Mouse (Mus musculus) liver, embryonic 13.5 days (tissue): ENCODE results near the gene Mrpl23. TPM values are rescaled to one million over a fixed set of nuclear protein-coding genes. Genes with fewer than 3 reads are reported as not detected.

Experiments
- ATAC-seq: fragments of 200-750 bp; cut with Nextera tagmentation; 2 replicates; pipeline ENCODE4 v1.8.0; 2017; ENCODE audit warnings: low read depth, mild to moderate bottlenecking, moderate number of reproducible peaks, moderate library complexity
- DNase-seq: peaks from one replicate; pipeline ENCODE4 v3.0.0; 2022
- H3K27ac ChIP-seq: fragments of 300-500 bp; sonication (generic); 2 replicates; pipeline ENCODE4 v1.5.1; 2015; ENCODE audit warnings: moderate library complexity, mild to moderate bottlenecking, inconsistent platforms
- H3K27me3 ChIP-seq: fragments of 300-500 bp; sonication (generic); 2 replicates; pipeline ENCODE4 v1.6.1; 2015; ENCODE audit warnings: mild to moderate bottlenecking, inconsistent platforms
- H3K36me3 ChIP-seq: fragments of 300-500 bp; sonication (generic); 2 replicates; pipeline ENCODE4 v1.6.1; 2015; ENCODE audit warnings: mild to moderate bottlenecking, inconsistent platforms
- H3K4me1 ChIP-seq: fragments of 300-500 bp; sonication (generic); replicated peaks from 2 replicates; pipeline ENCODE4 v1.6.1; 2015; ENCODE audit warnings: inconsistent platforms
- H3K4me2 ChIP-seq: fragments of 300-500 bp; sonication (generic); 2 replicates; pipeline ENCODE4 v1.6.1; 2015; ENCODE audit warnings: inconsistent platforms, mild to moderate bottlenecking, moderate library complexity
- H3K4me3 ChIP-seq: fragments of 300-500 bp; sonication (generic); replicated peaks from 2 replicates; pipeline ENCODE4 v1.5.1; 2015; ENCODE audit warnings: mild to moderate bottlenecking, inconsistent platforms
- H3K9ac ChIP-seq: fragments of 300-500 bp; sonication (generic); 2 replicates; pipeline ENCODE4 v1.6.1; 2015; ENCODE audit warnings: mild to moderate bottlenecking, inconsistent platforms
- H3K9me3 ChIP-seq: fragments of 300-500 bp; sonication (generic); replicated peaks from 2 replicates; pipeline ENCODE4 v1.6.1; 2016; ENCODE audit warnings: inconsistent platforms
- WGBS: fragments of 180-500 bp; shearing (Covaris S2); methylation state at CpG from one replicate; pipeline ENCODE4 v1.1.7; 2015; ENCODE audit not compliant: insufficient replicate concordance; 5-methylcytosine and 5-hydroxymethylcytosine counted together
- polyA plus RNA-seq: library from polyadenylated mRNA; unstranded; fragments of >200 nt; fragmentation: Nextera tagmentation; extraction: Ambion mirVana; gene quantifications from 2 replicates; pipeline ENCODE4 v1.2.1, GENCODE M21; 2015

Mrpl23 gene
- polyA plus RNA-seq, 1 experiment from 2014 or later: 12.2 TPM

GRCm38 (mm10) chr7:142499010-142499721 lies 33.3 kb upstream of the Mrpl23 start:
- H3K9ac ChIP-seq: no peak overlapping the region
- WGBS: 34% methylated on average over 5 of the region's 5 CpGs

GRCm38 (mm10) chr7:142500032-142500431 lies 32.5 kb upstream of the Mrpl23 start:
- Histone ChIP-seq H3K36me3 (no peaks in the 10 kb centered on the region), H3K4me3 (no peak overlapping the region), H3K4me2 (no peak overlapping the region), H3K9ac (no peak overlapping the region), H3K9me3 (no peaks in the 10 kb centered on the region), H3K27me3 (peaks cover 8% of the 10 kb centered on the region; the same call in 1 of the 2 replicates), H3K4me1 (no peaks in the 10 kb centered on the region), H3K27ac (no peak overlapping the region)
- no peak for DNase-seq
- ATAC-seq: no peak
- WGBS: 57% methylated on average over 1 of the region's 1 CpGs

More at GRCm38 (mm10) chr7:142499010-142499721, 33.3 kb upstream of the Mrpl23 start:
- Histone ChIP-seq H3K4me2 (no peak overlapping the region), H3K4me1 (no peaks in the 10 kb centered on the region), H3K27ac (no peak overlapping the region), H3K9me3 (no peaks in the 10 kb centered on the region), H3K27me3 (peaks cover 6% of the 10 kb centered on the region; the same call in 1 of the 2 replicates), H3K4me3 (no peak overlapping the region), H3K36me3 (no peaks in the 10 kb centered on the region)
- no peak for DNase-seq
- no peak for ATAC-seq

GRCm38 (mm10) chr7:142503206-142503605 lies 29.3 kb upstream of the Mrpl23 start:
- Histone ChIP-seq H3K36me3 (no peaks in the 10 kb centered on the region), H3K4me2 (no peak overlapping the region), H3K27me3 (peaks cover 8% of the 10 kb centered on the region; the same call in 1 of the 2 replicates), H3K4me3 (no peak overlapping the region), H3K4me1 (0 out of 2 replicates have a peak, but pooled peaks cover 3% of the 10 kb centered on the region), H3K9ac (no peak overlapping the region), H3K27ac (no peak overlapping the region), H3K9me3 (no peaks in the 10 kb centered on the region)
- WGBS: 61% methylated on average over 4 of the region's 4 CpGs
- DNase-seq (no peak), ATAC-seq (no peak)

- Histone ChIP-seq H3K9ac (no peak overlapping the region), H3K4me1 (peaks cover 3% of the 10 kb centered on the region; the same call in 1 of the 2 replicates), H3K27ac (no peak overlapping the region), H3K27me3 (peaks cover 8% of the 10 kb centered on the region; the same call in 1 of the 2 replicates), H3K4me2 (no peak overlapping the region), H3K4me3 (no peak overlapping the region), H3K36me3 (no peaks in the 10 kb centered on the region), H3K9me3 (no peaks in the 10 kb centered on the region)
- ATAC-seq (no peak; the same call in 1 of the 2 replicates), DNase-seq (no peak)
- 39% methylated on average over 2 of the region's 2 CpGs for WGBS
These were observed 26.5 kb upstream of the Mrpl23 start for GRCm38 (mm10) chr7:142505942-142506341.

GRCm38 (mm10) chr7:142506501-142506900 lies 26.0 kb upstream of the Mrpl23 start:
- H3K36me3 ChIP-seq: no peaks in the 10 kb centered on the region
- H3K9me3 ChIP-seq: no peaks in the 10 kb centered on the region
- no peak overlapping the region for H3K27ac ChIP-seq
- peaks cover 3% of the 10 kb centered on the region; the same call in 1 of the 2 replicates for H3K4me1 ChIP-seq
- no peak overlapping the region for H3K4me3 ChIP-seq
- DNase-seq (no peak), ATAC-seq (no peak)
- H3K4me2 ChIP-seq: no peak overlapping the region
- H3K27me3 ChIP-seq: peaks cover 11% of the 10 kb centered on the region; the same call in 1 of the 2 replicates
- WGBS: 45% methylated on average over 4 of the region's 4 CpGs
- H3K9ac ChIP-seq: no peak overlapping the region

- no peak overlapping the region for H3K4me3 ChIP-seq
- no peaks in the 10 kb centered on the region for H3K9me3 ChIP-seq
- H3K36me3 ChIP-seq: no peaks in the 10 kb centered on the region
- DNase-seq: no peak
- H3K27me3 ChIP-seq: peaks cover 11% of the 10 kb centered on the region; the same call in 1 of the 2 replicates
- peaks cover 3% of the 10 kb centered on the region; the same call in 1 of the 2 replicates for H3K4me1 ChIP-seq
- no peak overlapping the region for H3K27ac ChIP-seq
- no peak overlapping the region for H3K4me2 ChIP-seq
- WGBS: 86% methylated on average over 9 of the region's 9 CpGs
- ATAC-seq: no peak
- H3K9ac ChIP-seq: no peak overlapping the region
These were observed 25.0 kb upstream of the Mrpl23 start for GRCm38 (mm10) chr7:142507453-142507852.

- Histone ChIP-seq H3K4me1 (peaks cover 3% of the 10 kb centered on the region; the same call in 1 of the 2 replicates), H3K9ac (no peak overlapping the region), H3K4me2 (no peak overlapping the region), H3K27ac (no peak overlapping the region), H3K4me3 (no peak overlapping the region), H3K9me3 (no peaks in the 10 kb centered on the region), H3K36me3 (no peaks in the 10 kb centered on the region), H3K27me3 (0 out of 2 replicates have a peak, but pooled peaks cover 7% of the 10 kb centered on the region)
- ATAC-seq: no peak
- 71% methylated on average over 14 of the region's 14 CpGs for WGBS
- DNase-seq: no peak
These were observed 23.0 kb upstream of the Mrpl23 start for GRCm38 (mm10) chr7:142509518-142509917.

- Histone ChIP-seq H3K4me3 (no peak overlapping the region), H3K4me2 (no peak overlapping the region), H3K9ac (no peak overlapping the region), H3K4me1 (peaks cover 3% of the 10 kb centered on the region; the same call in 1 of the 2 replicates), H3K9me3 (no peaks in the 10 kb centered on the region), H3K36me3 (no peaks in the 10 kb centered on the region), H3K27me3 (0 out of 2 replicates have a peak, but pooled peaks cover 7% of the 10 kb centered on the region), H3K27ac (no peak overlapping the region)
- 33% methylated on average over 12 of the region's 12 CpGs for WGBS
- DNase-seq (no peak), ATAC-seq (no peak)
These were observed 22.3 kb upstream of the Mrpl23 start for GRCm38 (mm10) chr7:142510021-142510777.

- WGBS: 59% methylated on average over 4 of the region's 4 CpGs
- Histone ChIP-seq H3K9ac (no peak overlapping the region), H3K27me3 (0 out of 2 replicates have a peak, but pooled peaks cover 7% of the 10 kb centered on the region), H3K4me1 (no peaks in the 10 kb centered on the region; the same call in 1 of the 2 replicates), H3K4me3 (no peak overlapping the region), H3K27ac (no peak overlapping the region), H3K4me2 (no peak overlapping the region), H3K36me3 (no peaks in the 10 kb centered on the region), H3K9me3 (no peaks in the 10 kb centered on the region)
- DNase-seq (no peak), ATAC-seq (no peak)
These were observed 18.4 kb upstream of the Mrpl23 start for GRCm38 (mm10) chr7:142514048-142514447.

- Histone ChIP-seq H3K4me1 (no peaks in the 10 kb centered on the region), H3K4me3 (no peak overlapping the region), H3K9ac (no peak overlapping the region), H3K9me3 (no peaks in the 10 kb centered on the region), H3K27ac (peak overlapping the region; percentile 23; the same call in 1 of the 2 replicates), H3K4me2 (no peak overlapping the region), H3K27me3 (0 out of 2 replicates have a peak, but pooled peaks cover 2% of the 10 kb centered on the region), H3K36me3 (no peaks in the 10 kb centered on the region)
- DNase-seq (no peak), ATAC-seq (no peak)
- 54% methylated on average over 21 of the region's 21 CpGs for WGBS
These were observed 16.1 kb upstream of the Mrpl23 start for GRCm38 (mm10) chr7:142516221-142516978.
